Mouse (Mus musculus) intestine, embryonic 16.5 days (tissue): Measurements from ENCODE around the gene Bloc1s1. TPM values are rescaled to one million over a fixed set of nuclear protein-coding genes. Genes with fewer than 3 reads are reported as not detected.

Experiments used
- ATAC-seq: fragments of 200-750 bp; cut with Nextera tagmentation; 2 replicates; pipeline ENCODE4 v1.8.0; 2017; ENCODE audit warnings: moderate TSS enrichment, moderate library complexity
- H3K27ac ChIP-seq: fragments of 300-500 bp; sonication (generic); 2 replicates; pipeline ENCODE4 v1.5.1; 2014; ENCODE audit warnings: mild to moderate bottlenecking, low read length
- H3K27me3 ChIP-seq: fragments of 300-500 bp; sonication (generic); replicated peaks from 2 replicates; pipeline ENCODE4 v1.6.1; 2014; ENCODE audit warnings: low read length, control low read depth, mixed read lengths; ENCODE audit not compliant: control insufficient read depth, insufficient read depth
- H3K36me3 ChIP-seq: fragments of 300-500 bp; sonication (generic); 2 replicates; pipeline ENCODE4 v1.6.1; 2014; ENCODE audit warnings: low read length, control low read depth; ENCODE audit not compliant: control insufficient read depth, insufficient read depth
- H3K4me1 ChIP-seq: fragments of 300-500 bp; sonication (generic); 2 replicates; pipeline ENCODE4 v1.6.1; 2014; ENCODE audit warnings: low read length, control low read depth, mixed read lengths; ENCODE audit not compliant: control insufficient read depth, insufficient read depth
- H3K4me2 ChIP-seq: fragments of 300-500 bp; sonication (generic); 2 replicates; pipeline ENCODE4 v1.6.1; 2014; ENCODE audit warnings: low read depth, low read length, control low read depth
- H3K4me3 ChIP-seq: fragments of 300-500 bp; sonication (generic); 2 replicates; pipeline ENCODE4 v1.5.1; 2014; ENCODE audit warnings: mild to moderate bottlenecking, low read length
- H3K9ac ChIP-seq: fragments of 300-500 bp; sonication (generic); 2 replicates; pipeline ENCODE4 v1.6.1; 2014; ENCODE audit warnings: low read depth, low read length
- H3K9me3 ChIP-seq: fragments of 300-500 bp; sonication (generic); 2 replicates; pipeline ENCODE4 v1.6.1; 2016; ENCODE audit warnings: low read length, control low read depth; ENCODE audit not compliant: control insufficient read depth
- WGBS: fragments of 180-500 bp; shearing (Covaris S2); extraction: QIAGEN DNeasy Blood & Tissue Kit; methylation state at CpG from one replicate; pipeline ENCODE4 v1.1.7; 2014; 5-methylcytosine and 5-hydroxymethylcytosine counted together
- polyA plus RNA-seq: library from polyadenylated mRNA; unstranded; fragments of >200 nt; fragmentation: Nextera tagmentation; extraction: Ambion mirVana; gene quantifications from 2 replicates; pipeline ENCODE4 v1.2.1, GENCODE M21; 2015

Bloc1s1 gene
- polyA plus RNA-seq, 1 experiment from 2014 or later = 208 TPM

DNA sequence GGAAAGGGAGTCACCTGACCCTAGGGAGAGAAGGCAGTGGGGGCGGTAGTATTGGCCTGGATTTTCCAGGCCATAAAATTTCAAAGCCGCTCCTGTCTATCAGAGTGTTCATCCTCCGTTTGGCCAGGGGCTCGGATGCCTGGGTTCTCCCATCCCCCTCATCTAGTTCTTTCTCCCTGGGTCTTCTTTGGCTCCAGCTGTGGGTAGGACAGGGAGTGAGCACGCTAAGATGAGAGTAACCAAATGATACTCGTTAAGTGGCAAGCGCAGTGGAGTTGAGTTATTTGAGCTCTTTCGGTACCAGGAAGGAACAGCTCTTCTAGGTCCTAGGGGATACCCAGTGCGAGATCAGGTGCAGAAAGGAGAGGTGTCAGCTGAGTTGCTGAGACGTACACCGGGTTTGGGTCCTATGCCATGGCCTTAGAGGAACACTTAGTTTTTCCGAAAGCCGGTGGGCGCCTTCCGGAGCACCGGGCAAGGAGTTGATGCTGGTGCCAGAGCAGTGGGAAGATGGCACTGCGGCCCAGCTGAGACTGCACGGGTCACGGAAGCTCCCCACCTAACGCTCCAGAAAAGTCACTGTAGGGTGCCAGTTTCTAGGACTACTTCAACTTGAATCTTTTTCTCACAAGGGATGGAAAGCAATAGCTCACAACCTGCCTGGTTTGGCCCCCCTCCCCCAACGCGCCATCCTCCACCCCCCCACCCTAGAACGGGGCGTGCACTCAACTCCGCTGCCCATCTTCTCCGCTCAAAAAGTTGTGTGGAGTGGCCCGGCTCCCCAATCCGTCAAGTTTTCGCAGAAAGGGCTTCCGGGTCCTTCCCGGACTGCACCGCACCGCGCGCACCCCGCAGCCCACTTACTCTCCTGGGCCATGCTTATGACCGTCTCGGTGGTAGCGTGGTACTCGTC is 33.2 kb downstream of the Bloc1s1 start:
- Histone ChIP-seq H3K4me2 (peak overlapping the region; percentile 95), H3K4me1 (peaks cover 25% of the 10 kb centered on the region), H3K9me3 (no peaks in the 10 kb centered on the region), H3K9ac (peak overlapping the region; percentile 66), H3K27me3 (no peaks in the 10 kb centered on the region), H3K36me3 (no peaks in the 10 kb centered on the region), H3K27ac (peak overlapping the region; percentile 77), H3K4me3 (peak overlapping the region; percentile 79)
- ATAC-seq = no peak; the same call in 1 of the 2 replicates
- WGBS = under 1% methylated on average over 40 of the region's 40 CpGs

DNA sequence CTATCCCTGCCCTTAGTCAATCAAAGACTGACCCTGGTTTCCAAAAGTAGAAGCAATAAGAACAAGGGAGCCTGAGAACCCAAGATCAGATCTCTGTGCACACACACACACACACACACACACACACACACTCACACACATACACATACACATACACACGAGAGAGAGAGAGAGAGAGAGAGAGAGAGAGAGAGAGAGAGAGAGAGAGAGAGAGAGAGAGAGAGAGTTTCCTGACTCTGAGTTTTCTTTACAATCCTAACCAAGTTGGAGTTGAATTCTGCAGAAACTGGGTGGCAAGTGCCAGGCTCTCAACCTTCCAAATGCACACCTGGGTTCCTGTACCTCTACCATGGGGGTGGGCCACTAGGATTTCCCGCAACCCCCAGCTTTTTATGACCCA is 34.0 kb downstream of the Bloc1s1 start:
- Histone ChIP-seq H3K4me1 (peaks cover 25% of the 10 kb centered on the region), H3K9me3 (no peaks in the 10 kb centered on the region), H3K36me3 (no peaks in the 10 kb centered on the region), H3K4me3 (0 out of 2 replicates have a peak overlapping the region, but pooled peaks have one; percentile 79), H3K4me2 (peak overlapping the region; percentile 95), H3K27me3 (no peaks in the 10 kb centered on the region), H3K9ac (no peak overlapping the region; the same call in 1 of the 2 replicates), H3K27ac (no peak overlapping the region)
- no peak for ATAC-seq
- 20% methylated on average over 1 of the region's 2 CpGs for WGBS

DNA sequence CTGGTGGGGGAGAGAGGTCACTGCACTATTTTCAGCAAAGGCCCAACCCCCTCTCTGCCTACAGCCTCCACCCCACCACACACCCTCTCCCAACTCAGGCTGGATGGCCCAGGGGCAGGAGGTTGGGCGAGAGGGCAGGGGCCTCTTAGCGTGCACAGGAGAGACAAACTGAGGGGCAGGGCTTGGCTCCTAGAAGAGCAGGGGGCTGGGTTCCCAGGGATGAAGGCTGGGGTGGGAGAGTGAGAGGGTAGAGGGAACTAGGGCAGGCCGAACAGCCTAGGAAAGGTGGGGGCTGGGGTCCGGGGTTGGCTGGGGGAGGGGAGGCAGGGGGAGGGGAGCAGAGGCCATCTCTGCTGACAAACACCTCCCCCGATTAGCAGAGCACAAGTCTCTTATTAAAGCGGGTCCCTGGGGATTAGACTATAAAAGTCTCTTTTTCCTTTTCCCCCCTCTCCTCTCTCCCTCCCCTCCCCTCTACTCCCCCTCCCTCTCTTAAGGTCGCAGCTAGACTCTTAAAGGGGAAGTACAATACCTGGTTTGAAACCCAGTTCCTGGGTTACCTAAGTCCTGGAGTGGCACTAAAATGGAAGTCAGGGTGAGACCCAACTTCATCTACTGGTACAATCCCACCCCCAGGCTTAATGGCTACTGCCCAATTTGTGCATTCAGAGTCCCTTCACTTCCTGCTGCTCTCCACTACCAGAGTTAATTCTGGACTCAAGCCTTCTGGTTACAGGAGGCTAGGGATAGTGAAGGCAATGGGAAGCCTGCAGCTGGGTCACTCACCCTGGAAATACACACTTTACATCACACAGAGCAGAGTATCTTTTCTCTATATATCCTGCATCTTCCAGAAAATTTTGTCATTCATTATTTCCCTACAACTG is 34.7 kb downstream of the Bloc1s1 start:
- Histone ChIP-seq H3K27ac (no peak overlapping the region), H3K36me3 (no peaks in the 10 kb centered on the region), H3K9ac (peak overlapping the region; percentile 56; the same call in 1 of the 2 replicates), H3K9me3 (no peaks in the 10 kb centered on the region), H3K4me3 (peak overlapping the region; percentile 31), H3K4me1 (peaks cover 25% of the 10 kb centered on the region), H3K27me3 (no peaks in the 10 kb centered on the region), H3K4me2 (peak overlapping the region; percentile 52)
- 3% methylated on average over 7 of the region's 7 CpGs for WGBS
- peak; percentile 28 for ATAC-seq

DNA sequence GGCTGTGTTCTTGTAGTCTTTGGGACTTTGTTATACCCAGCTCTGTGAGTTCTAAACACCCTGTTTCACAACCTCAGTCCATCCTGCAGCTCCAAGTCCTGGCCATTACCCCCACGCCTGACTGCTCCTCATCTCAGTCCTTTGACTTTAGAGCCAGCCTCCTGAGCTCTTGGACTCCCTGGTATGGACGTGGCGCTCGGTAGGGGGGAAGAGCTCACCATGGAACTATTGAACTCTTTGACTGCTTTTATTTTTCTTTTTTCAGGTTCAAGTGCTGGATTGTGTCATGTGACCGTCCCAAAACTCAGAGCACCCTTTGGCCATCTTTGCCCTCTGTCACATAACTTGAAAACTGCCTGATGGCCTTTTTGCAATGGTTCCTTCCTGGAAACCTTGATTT is 41.8 kb downstream of the Bloc1s1 start:
- ATAC-seq = no peak
- Histone ChIP-seq H3K27ac (no peak overlapping the region), H3K27me3 (no peaks in the 10 kb centered on the region), H3K4me1 (no peaks in the 10 kb centered on the region), H3K4me2 (no peak overlapping the region), H3K4me3 (no peak overlapping the region), H3K9me3 (no peaks in the 10 kb centered on the region), H3K36me3 (peaks cover 3% of the 10 kb centered on the region; the same call in 1 of the 2 replicates), H3K9ac (no peak overlapping the region)
- WGBS = 88% methylated on average over 5 of the region's 5 CpGs

DNA sequence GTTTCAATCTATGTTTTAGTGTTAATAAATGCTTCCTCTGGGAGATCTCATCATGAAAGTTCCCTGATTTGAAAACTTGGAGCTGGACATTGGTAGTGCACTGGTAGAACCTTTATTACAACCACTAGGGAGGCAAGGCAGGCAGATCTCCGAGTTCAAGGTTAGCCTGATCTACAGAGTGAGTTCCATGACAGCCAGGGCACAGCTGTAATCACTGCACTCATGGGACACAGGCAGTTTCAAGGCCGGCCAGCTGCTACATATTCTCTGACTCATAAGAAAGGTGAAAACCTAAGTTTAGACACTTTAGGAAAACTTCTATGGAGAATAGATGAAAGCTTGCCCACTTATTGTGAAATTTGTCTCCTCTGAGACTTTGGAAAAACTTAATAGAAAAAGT is 45.0 kb downstream of the Bloc1s1 start:
- Histone ChIP-seq H3K9me3 (no peaks in the 10 kb centered on the region), H3K27ac (no peak overlapping the region), H3K9ac (no peak overlapping the region), H3K4me1 (no peaks in the 10 kb centered on the region), H3K4me3 (no peak overlapping the region), H3K36me3 (peaks cover 3% of the 10 kb centered on the region; the same call in 1 of the 2 replicates), H3K4me2 (no peak overlapping the region), H3K27me3 (no peaks in the 10 kb centered on the region)
- ATAC-seq = no peak
- 87% methylated on average over 2 of the region's 2 CpGs for WGBS

DNA sequence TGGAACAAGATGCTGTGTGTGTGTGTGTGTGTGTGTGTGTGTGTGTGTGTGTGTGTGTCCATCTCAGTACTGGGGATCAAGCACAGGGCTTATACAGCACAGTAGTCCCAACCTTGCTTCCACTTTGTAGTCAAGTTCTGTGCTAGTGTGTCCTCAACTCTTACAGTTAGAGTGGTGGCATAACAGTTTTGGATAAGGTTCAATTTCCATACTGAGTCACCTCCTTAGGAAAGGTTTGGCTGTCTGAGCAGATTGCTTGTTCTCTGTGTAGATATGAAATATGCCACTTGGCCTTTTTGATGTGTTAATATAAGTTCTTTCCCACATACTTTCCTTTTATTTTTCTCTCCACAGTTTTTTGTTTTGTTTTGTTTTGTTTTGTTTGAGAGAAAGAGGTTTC is 45.5 kb downstream of the Bloc1s1 start:
- Histone ChIP-seq H3K27me3 (no peaks in the 10 kb centered on the region), H3K27ac (no peak overlapping the region), H3K4me2 (no peak overlapping the region), H3K4me3 (no peak overlapping the region), H3K9ac (no peak overlapping the region), H3K4me1 (no peaks in the 10 kb centered on the region), H3K9me3 (no peaks in the 10 kb centered on the region), H3K36me3 (peaks cover 3% of the 10 kb centered on the region; the same call in 1 of the 2 replicates)
- ATAC-seq = no peak

DNA sequence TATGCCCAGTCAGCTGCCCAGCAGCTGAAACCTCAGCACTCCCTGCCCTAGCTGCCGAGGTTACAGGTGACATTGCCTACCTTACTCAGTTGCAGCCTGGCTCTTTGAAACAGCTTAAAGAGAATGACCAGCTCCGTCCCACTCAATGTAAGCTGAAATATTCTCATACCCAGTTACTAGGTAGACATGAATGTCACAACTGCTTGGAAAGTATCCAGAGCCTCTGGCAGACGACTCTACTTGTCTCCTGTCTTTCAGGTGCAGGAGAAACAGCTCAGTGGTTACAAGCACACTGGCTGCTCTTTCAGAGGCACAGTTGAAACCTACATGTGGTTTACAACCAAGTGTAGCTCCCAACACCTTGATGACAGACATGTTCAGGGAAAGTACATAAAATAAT is 53.5 kb downstream of the Bloc1s1 start:
- Histone ChIP-seq H3K4me1 (no peaks in the 10 kb centered on the region), H3K27ac (no peak overlapping the region), H3K9me3 (no peaks in the 10 kb centered on the region), H3K27me3 (no peaks in the 10 kb centered on the region), H3K9ac (no peak overlapping the region), H3K4me3 (no peak overlapping the region), H3K36me3 (peaks cover 5% of the 10 kb centered on the region; the same call in 1 of the 2 replicates), H3K4me2 (no peak overlapping the region)
- WGBS = 82% methylated on average over 3 of the region's 3 CpGs
- ATAC-seq = no peak
